Mouse (Mus musculus): Measurements from ENCODE around the gene Pxt1.

DNA sequence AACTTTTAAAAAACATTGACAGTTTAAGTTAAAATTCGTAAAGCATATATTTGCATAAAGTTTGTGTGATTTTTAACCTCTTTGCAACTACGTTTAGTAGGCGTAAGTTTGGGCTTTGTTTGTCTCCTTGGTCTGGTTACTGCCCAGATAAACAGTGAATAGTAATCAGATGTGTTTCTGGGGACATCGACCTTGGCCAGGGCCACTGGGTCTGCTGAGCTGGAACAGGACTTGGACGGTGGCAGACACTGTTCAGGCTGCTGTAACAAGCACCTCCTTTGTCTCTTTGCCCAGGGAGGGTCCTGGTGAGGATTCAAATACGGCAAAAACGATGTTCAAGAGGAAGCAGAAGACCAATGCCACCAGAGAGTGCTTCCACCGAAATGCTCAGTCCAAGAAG is 58.4 kb downstream of the Pxt1 start:
- no peak for TF ChIP-seq CTCF (IDR thresholded peaks at IDR 0.05; ENCODE audit: low read depth)
- TF ChIP-seq EP300 (IDR thresholded peaks at IDR 0.05; ENCODE audit: low read depth), result no peak

All from liver, embryonic 14.5 days (tissue).